Mouse (Mus musculus) embryonic stem cell, embryonic (primary cell): Measurements from ENCODE around the gene H3f3b.

Source experiments
- CTCF ChIA-PET, 4 experiments: fragments of 300-600 bp in 2 of 4; fragments of 350-600 bp in 2 of 4; sonication (Branson Sonifier 250); formaldehyde crosslinking; loops; one replicate each; lab custom pipeline; 2022; ENCODE audit warnings: inconsistent platforms in 2 of 4; lab: Charles Lee
- POLR2A ChIA-PET, 4 experiments: fragments of 300-600 bp in 2 of 4; fragments of 350-600 bp in 2 of 4; sonication (Branson Sonifier 250); formaldehyde crosslinking; loops; one replicate each; lab custom pipeline; 2022; ENCODE audit warnings: antibody characterized with exemption in 4 of 4, inconsistent platforms in 1 of 4; lab: Charles Lee

H3f3b gene

DNA sequence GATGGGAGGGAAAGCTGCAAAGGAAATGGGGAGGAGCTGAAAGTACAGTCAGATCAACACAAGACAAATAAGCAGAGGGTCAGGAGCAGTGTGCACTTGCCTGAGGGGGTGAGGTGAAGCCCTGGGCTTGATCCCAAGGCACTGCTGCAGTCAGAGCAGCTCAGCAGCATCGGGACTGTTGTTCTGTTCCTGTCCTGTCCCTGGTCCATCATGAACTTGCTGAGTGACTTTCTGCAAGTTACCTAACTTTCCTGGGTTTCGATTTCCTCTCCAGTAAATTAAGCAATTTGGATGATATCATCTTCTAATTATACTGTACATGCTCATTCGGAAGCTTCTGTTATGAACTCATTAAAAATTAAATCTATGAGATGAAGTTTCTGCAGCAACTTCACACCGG, at the start of gene H3f3b:
Gene H3f3b (minus strand): TSS at position 207 of the 400 bp plus-strand sequence.
- CTCF ChIA-PET: no interaction called here
- POLR2A ChIA-PET: interaction anchor here in 3 of 4 experiments (0.6 to 6.0 kb wide), 16 partner anchors 8 to 798 kb away, joined by 3 to 71 read pairs (median 4); partner anchors contain the start of genes Galk1 (in 1 of the 3), Mrpl38 (in 1 of the 3) and Tsen54 (in 1 of the 3)

DNA sequence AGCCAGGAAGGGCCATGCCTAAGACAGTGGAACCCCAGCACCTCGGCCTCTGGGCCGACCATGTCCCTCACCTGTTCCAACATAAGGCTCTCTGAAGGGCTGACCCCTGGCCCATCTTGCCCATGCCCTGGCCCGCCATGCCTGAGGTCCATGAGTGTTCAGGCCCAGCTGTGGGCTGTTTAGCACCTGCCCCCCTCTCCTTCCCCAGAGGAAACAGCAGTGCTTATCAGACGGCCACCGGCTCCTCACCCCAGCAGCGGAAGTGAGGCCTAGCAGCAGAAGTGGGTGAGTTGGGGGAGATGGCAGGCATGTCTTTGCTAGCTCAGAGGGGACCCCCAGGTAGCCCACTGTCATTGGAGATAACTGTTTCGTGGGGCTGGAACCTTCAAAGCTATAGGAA, 49.1 kb upstream of the H3f3b start:
- ChIA-PET POLR2A (interaction anchor here (0.6 to 5.0 kb wide), 15 partner anchors 8 to 255 kb away, joined by 3 to 50 read pairs (median 6); partner anchors contain the start of genes Mrpl38 (in 1 of the 4), Trim65 (in 1 of the 4) and Unk (in 1 of the 4)), CTCF (no interaction called here)

DNA sequence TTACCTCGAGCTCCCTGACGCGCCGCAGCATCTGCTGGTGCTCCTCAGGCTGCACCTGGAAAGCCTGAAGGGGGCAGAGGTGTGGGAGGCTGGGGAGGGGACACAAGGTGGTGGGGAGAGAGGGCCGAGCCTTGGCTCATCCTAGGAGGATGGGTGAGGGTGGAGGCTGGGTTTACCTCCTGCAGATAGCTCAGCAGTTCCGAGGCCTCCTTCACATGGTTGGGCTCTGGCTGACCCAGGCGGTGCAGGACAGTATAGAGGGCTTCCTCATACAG, 48.4 kb upstream of the H3f3b start:
- CTCF ChIA-PET: interaction anchor here (0.6 to 1.7 kb wide), 12 partner anchors 8 to 673 kb away, joined by 3 to 5 read pairs (median 4); partner anchors contain the start of genes Galk1 (in 1 of the 4) and Unk (in 1 of the 4)
- POLR2A ChIA-PET: interaction anchor here (0.6 to 5.0 kb wide), 18 partner anchors 8 to 256 kb away, joined by 3 to 50 read pairs (median 4); partner anchors contain the start of gene Unk (in 1 of the 4)

DNA sequence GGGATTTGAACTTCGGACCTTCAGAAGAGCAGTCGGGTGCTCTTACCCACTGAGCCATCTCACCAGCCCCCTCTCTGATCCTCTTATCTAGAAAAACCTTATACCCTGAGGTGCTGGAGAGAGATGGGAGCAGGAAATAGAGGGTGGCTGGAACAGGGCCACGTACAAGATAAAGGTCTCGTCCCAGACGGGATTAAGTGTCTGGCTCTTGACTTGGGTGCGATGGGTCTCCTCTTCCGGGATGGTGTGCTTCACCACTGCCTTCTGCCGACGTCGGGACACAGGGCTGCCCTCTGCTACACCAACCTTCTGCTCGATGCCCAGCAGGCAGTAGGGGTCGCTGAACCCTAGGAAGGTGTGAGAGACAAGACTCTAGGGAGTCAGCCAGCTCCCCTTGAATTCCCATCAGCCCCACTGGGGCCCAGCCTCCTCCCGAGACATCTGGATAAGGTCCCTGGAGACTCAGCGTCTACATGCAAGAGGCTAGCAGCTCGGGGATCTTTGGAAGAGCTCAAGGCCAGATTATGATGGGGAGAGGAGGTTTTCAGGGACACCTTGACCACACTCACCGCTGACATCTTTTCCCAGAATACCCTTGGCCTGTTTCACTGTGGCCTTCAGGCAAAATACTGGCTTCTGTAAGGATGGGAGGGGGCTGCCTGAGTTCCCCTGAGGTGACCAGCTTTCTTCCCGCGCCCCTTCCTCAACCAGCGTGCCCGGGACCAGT, 47.9 kb upstream of the H3f3b start:
- CTCF ChIA-PET: interaction anchor here (0.6 to 1.7 kb wide), 15 partner anchors 9 to 673 kb away, joined by 3 to 19 read pairs (median 4); partner anchors contain the start of genes Galk1 (in 1 of the 4), Mrpl38 (in 1 of the 4) and Unk (in 1 of the 4)
- POLR2A ChIA-PET: interaction anchor here (0.6 to 5.0 kb wide), 21 partner anchors 8 to 415 kb away, joined by 3 to 50 read pairs (median 4); partner anchors contain the start of genes Smim6 (in 1 of the 4) and Unk (in 1 of the 4)

DNA sequence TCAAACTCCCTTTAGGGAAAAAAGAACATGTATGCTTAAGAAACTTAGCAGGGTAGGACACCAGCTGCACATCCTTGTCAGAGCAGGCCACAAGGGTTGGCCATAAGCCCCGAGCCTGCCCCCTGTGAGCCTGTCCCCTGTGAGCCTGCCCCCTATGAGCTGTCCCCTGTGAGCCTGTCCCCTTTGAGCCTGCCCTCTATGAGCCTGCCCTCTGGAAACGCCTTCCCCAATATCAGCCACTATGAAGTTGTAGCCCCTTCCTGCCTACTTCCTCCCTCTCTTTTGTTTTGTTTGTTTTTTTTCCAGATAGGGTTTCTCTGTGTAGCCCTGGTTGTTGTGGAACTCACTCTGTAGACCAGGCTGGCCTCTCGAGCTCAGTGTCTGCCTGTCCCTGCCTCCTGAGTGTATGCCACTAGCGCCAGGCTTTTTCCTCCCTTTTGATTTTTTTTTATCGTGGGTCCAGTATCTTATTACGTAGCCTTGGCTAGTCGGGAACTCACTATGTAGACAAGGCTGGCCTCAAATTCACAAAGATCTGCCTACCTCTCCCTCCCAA, 46.8 kb upstream of the H3f3b start:
- POLR2A ChIA-PET: interaction anchor here in 3 of 4 experiments (0.8 to 2.2 kb wide), 8 partner anchors 10 to 55 kb away, joined by 3 to 16 read pairs (median 5); no protein-coding TSS in a partner anchor
- CTCF ChIA-PET: interaction anchor here in 1 of 4 experiments (1.1 to 1.7 kb wide), 3 partner anchors 26 to 215 kb away, joined by 3 to 5 read pairs (median 3); no protein-coding TSS in a partner anchor

DNA sequence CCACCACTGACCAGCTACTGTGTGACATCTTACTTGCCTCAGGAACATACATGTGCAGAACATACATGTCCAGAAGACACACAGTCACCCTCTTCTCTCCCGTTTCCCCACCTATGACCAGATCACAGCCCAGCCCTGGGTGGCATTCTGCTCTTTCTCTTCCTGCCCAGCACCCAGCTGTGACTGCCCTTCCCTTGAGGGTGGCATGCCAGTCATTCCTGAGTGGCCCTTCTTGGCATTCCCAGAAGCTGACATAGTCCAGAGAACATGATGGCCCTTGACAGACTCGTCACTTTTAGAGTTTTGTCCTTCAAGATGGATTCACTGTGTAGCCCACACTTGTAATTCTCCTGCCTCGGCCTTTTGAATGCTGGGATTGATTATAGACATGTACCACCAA, 44.8 kb upstream of the H3f3b start:
- ChIA-PET POLR2A (interaction anchor here in 2 of 4 experiments (0.7 to 2.7 kb wide), 12 partner anchors 9 to 102 kb away, joined by 3 to 8 read pairs (median 6); no protein-coding TSS in a partner anchor), CTCF (interaction anchor here in 3 of 4 experiments (0.6 to 1.1 kb wide), 5 partner anchors 10 to 392 kb away, joined by 3 to 4 read pairs (median 4); no protein-coding TSS in a partner anchor)

DNA sequence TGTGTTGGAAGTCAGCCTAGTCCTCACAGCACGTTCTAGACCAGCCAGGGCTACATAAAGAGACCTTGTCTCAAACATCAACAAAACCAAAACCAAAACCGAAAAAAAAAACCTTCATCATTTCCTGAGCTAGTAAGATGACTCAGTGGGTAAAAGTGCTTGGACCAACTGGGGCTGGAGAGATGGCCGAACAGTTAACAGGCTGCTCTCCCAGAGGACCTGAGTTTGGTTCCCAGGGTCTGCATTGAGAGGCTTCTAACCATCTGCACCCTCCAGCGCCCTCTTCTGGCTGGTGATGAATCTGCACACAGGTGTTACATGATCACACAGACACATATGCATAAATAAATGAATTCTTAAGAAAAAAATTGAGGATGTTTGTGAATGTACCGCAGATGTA, 43.7 kb upstream of the H3f3b start:
- CTCF ChIA-PET: interaction anchor here in 3 of 4 experiments (0.6 to 1.1 kb wide), 3 partner anchors 9 to 357 kb away, joined by 3 to 4 read pairs (median 3); no protein-coding TSS in a partner anchor
- POLR2A ChIA-PET: interaction anchor here in 2 of 4 experiments (1.0 to 2.7 kb wide), 6 partner anchors 12 to 70 kb away, joined by 3 to 8 read pairs (median 6); no protein-coding TSS in a partner anchor

DNA sequence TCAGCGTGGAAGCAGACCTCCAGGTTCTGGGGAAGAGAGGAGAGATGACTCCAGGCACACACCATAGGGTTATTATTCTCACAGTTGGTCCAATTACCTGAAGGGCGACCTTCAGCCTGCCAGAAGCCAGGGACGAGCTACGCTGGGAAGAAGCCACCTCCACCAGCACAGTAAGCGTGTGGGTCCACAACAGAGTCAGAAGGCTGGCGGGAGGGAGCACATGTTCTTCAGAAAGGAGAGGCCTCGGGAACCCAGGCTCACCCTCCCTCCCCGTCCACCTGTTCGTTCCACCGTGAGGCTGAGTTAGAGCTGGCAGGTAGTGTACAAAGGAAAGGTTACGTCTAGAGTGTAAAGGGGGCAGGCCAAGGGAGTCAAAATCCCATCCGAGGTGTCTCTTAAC, 37.6 kb upstream of the H3f3b start:
- CTCF ChIA-PET: interaction anchor here in 2 of 4 experiments (0.6 to 1.4 kb wide), 2 partner anchors 45 to 73 kb away, joined by 3 read pairs; partner anchors contain the start of gene Mrpl38 (in 1 of the 2)
- POLR2A ChIA-PET: interaction anchor here in 3 of 4 experiments (0.9 to 4.1 kb wide), 11 partner anchors 11 to 62 kb away, joined by 3 to 19 read pairs (median 5); partner anchors contain the start of gene Trim47 (in 1 of the 3)

DNA sequence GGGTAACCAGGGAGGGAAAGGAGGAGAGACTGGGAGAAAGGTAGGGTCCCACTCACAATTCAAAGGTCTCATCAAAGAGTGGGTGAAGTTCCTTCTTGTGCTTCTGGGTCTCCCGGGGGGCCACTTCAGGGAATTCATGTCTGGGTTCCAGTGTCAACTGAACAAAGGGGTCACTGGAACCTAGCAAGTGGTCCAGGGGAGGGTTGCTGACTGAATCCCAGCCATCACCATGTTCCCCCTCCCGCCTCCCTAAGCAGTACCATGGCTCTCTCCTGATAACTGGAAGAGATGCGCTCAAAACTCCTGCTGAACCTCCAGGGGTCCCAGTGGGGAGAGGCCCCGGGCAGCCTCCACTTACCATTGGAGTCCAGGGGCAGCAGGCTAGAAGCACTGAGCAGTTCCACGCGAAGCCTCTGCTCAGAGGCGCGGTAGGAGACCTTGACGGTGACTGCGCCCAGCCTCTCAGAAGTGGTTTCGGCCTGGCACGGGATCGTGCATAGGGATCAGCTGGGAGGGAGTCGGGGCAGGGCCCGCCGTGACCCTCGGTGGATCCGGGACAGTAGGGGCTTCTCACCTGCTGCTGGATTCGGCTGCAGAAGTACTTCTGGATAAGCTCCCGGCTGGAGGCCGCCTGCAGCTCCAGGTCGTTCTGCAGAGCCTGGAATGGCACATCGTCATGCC, 36.6 kb upstream of the H3f3b start:
- ChIA-PET CTCF (interaction anchor here in 2 of 4 experiments (0.6 to 1.4 kb wide), 2 partner anchors 74 to 234 kb away, joined by 3 read pairs; partner anchors contain the start of gene Mrpl38 (in 1 of the 2)), POLR2A (interaction anchor here in 3 of 4 experiments (0.8 to 2.9 kb wide), 11 partner anchors 10 to 63 kb away, joined by 3 to 13 read pairs (median 4); partner anchors contain the start of gene Trim47 (in 1 of the 3))

DNA sequence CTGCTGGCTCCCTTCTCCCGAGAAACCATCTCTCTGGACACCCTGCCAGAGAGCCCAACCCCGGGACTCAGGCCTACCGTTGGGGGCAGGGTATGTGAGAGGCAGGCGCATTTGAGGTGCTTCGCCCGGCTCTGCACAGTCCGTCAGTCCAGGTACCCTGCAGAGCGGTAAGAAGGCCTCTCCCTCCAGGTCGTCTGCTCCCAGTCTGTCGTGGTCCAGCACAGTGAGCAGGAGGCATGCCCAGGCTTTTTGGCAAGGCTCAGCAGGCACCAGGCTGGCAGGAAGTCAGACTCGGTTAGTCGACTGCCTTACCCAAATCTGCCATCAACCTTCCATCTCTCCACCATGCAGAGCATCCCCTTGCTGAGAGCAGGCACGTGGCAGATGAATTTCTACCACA, 35.8 kb upstream of the H3f3b start:
- POLR2A ChIA-PET: interaction anchor here in 2 of 4 experiments (1.0 to 8.4 kb wide), 3 partner anchors 16 to 75 kb away, joined by 3 to 81 read pairs (median 6); partner anchors contain the start of gene Mrpl38 (in 1 of the 2)

DNA sequence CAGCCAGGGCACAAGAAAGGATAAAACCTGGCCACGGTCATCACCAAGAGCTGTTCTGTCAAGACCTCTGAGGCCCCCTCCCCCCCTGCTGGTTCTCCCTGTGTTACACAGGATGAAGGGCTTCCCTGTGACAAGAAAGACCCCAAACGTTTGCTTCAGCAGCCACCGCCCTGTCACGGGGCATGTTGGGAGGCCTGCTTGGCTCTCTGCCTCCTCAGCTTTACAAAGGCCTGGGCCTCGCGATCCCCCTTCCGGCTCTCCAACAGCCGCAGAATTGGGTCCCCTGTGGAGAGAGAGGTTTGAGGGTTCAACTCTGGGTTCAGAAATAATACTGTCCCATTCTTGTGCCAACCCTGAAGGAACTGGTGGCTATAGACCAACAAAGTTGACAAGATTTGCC, 34.8 kb upstream of the H3f3b start:
- POLR2A ChIA-PET: interaction anchor here in 2 of 4 experiments (1.0 to 8.4 kb wide), 6 partner anchors 11 to 76 kb away, joined by 3 to 81 read pairs (median 3); partner anchors contain the start of gene Mrpl38 (in 1 of the 2)
- CTCF ChIA-PET: interaction anchor here in 2 of 4 experiments (0.8 to 1.6 kb wide), 2 partner anchors 9 to 13 kb away, joined by 4 read pairs; no protein-coding TSS in a partner anchor

More for the DNA sequence above, 35.8 kb upstream of the H3f3b start:
- CTCF ChIA-PET: interaction anchor here in 1 of 4 experiments (1.6 kb wide), 1 partner anchor 14 kb away, joined by 4 read pairs; no protein-coding TSS in a partner anchor

DNA sequence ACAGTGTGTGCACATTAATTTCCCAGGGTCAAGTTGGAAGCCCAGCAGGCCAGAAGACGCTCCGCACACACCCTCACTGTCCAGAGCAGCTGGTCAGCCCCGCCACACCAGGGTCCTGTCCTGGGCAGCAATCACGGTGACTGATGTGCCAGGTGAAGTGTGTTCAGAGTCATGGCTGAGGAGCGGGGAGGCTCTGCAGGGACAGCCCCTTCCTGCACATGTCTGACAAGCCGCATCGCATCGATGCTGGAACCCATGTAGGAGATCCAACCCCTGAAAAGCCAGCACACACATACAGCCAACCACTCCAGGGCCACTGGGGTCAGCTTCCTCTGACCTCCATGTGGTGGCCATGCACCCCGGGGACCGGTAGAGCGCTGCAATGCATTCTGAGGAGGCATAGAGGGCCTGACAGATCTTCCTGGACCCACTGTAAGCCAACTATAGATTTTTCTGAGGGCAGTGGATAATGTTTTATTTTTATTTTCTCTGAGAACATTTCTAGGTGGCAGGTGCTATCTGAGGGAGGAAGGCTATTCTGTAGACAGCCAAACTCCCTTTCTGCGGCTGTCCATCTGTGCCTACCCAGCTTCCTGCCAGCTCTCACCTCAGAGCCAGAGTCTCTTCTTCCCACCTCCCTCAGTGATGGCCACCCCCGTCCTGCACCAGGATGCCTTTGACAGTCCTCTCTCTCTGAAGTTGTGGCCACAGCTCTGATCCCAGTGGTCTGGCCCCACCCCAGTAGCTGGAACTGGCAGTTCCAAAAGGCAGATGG, 34.1 kb upstream of the H3f3b start:
- ChIA-PET POLR2A (interaction anchor here in 2 of 4 experiments (0.7 to 8.4 kb wide), 8 partner anchors 8 to 40 kb away, joined by 3 to 81 read pairs (median 3); no protein-coding TSS in a partner anchor), CTCF (interaction anchor here in 1 of 4 experiments (0.8 kb wide), 1 partner anchor 10 kb away, joined by 4 read pairs; no protein-coding TSS in a partner anchor)

DNA sequence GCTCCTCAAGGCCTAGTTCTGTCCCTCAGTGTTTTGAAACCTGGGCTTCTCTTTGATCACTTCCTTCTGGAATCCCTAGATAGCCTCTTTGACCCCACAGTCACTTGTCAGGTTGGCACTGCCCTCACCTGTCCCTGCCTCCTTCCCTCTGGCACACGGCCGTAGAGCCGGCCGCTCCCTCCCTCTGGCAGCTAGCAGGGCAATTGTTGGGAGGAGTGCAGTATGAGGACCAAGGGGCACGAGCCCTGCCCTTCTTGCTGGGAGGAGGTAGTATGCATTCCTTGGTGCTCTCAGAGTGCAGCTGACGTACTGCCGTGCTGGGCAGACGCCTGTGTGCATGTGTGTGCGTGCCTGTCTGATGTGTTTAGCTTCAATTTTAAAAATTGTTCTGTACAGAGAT, 32.8 kb upstream of the H3f3b start:
- CTCF ChIA-PET: interaction anchor here in 1 of 4 experiments (0.7 kb wide), 1 partner anchor 1462 kb away, joined by 3 read pairs; no protein-coding TSS in a partner anchor
- POLR2A ChIA-PET: interaction anchor here in 3 of 4 experiments (0.6 to 8.4 kb wide), 15 partner anchors 9 to 49 kb away, joined by 3 to 81 read pairs (median 4); partner anchors contain the start of genes Galk1 (in 1 of the 3) and Unc13d (in 1 of the 3)

DNA sequence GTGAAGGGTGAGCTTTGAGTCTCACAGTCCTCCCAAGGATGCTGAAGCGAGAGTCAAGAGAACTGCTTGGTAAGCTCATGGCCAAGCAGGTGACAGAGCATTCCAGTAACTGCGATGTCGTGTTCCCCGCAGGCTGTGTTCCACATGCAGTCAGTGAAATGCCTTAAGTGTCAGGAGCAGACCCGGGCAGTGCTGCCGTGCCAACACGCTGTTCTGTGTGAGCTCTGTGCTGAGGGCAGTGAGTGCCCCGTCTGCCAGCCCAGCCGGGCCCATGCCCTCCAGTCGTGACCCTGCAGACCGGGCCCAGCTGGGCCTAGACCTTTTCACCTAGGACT, 31.9 kb upstream of the H3f3b start:
- POLR2A ChIA-PET: interaction anchor here (0.8 to 8.4 kb wide), 16 partner anchors 9 to 147 kb away, joined by 3 to 81 read pairs (median 4); partner anchors contain the start of genes Unc13d (in 2 of the 4) and Galk1 (in 1 of the 4)
- CTCF ChIA-PET: no interaction called here

DNA sequence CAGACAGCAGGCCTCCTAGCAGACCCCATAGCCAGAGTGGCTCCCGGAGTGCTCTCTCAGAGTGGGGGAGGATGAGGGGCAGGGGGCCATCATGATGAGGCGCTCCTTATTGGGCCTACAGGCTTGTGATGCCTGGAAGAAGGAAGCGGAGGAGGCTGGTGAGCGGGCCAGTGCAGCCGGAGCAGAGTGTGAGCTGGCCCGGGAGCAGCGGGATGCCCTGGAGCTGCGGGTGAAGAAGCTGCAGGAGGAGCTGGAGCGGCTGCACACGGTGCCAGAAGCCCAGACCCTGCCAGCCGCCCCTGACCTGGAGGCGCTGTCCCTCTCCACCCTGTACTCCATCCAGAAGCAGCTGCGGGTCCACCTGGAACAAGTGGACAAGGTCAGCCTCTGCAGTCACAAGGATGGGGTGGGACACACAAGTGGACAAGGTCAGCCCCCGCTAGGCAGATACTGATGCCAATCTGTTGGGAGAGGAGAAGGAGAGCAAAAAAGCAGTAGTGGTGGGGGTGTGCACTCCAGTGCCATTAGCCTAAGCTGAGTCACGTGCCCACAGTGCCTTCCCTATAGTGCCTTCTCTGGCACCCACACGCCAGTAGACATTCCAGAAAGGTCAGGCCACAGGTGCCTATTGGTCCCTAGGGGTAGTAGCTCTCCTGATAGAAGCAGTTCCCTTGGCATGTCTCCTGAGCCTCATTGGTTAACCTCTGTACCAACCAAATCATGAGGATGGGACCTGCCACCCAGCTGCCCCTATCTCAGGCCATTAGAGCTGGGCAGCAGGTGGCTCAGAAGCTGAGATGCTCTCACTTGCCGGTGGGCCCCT, 31.3 kb upstream of the H3f3b start:
- CTCF ChIA-PET: no interaction called here
- POLR2A ChIA-PET: interaction anchor here (0.8 to 8.4 kb wide), 16 partner anchors 8 to 146 kb away, joined by 3 to 81 read pairs (median 6); partner anchors contain the start of genes Unc13d (in 2 of the 4) and Galk1 (in 1 of the 4)
